Mouse (Mus musculus) lung, postnatal 0 days (tissue): ENCODE data around the gene Ncdn.

Experiments
- CTCF ChIP-seq: IDR thresholded peaks from 2 replicates; pipeline ENCODE4 v1.5.1; 2016; ENCODE audit warnings: antibody characterized with exemption, mild to moderate bottlenecking
- EP300 ChIP-seq: IDR thresholded peaks from 2 replicates; pipeline ENCODE4 v1.6.1; 2016; ENCODE audit warnings: antibody characterized with exemption, mild to moderate bottlenecking, control low read depth

- no peak for TF ChIP-seq CTCF
- TF ChIP-seq EP300 = no peak
Observed at GRCm38 (mm10) chr4:126734700-126735381, 18.4 kb downstream of the Ncdn start.
